Mouse (Mus musculus) myocyte (in vitro differentiated cells): ENCODE measurements at regions not wholly inside any gene's neighbourhood (a gene's known extent, or its start where the extent isn't known, plus 50 kb on each side); places are given as distances from the start of the nearest gene placed in this dataset.

Source experiments
- CEBPB ChIP-seq: IDR thresholded peaks from 2 replicates; pipeline ENCODE4 v1.6.1; 2011; ENCODE audit warnings: mild to moderate bottlenecking, moderate library complexity; ENCODE audit not compliant: poor library complexity, insufficient read depth, severe bottlenecking
- E2F4 ChIP-seq: IDR thresholded peaks from one replicate; pipeline ENCODE4 v1.6.1; 2011; ENCODE audit warnings: mild to moderate bottlenecking, control low read depth, moderate library complexity; ENCODE audit not compliant: insufficient read depth
- MAX ChIP-seq: IDR thresholded peaks from one replicate; pipeline ENCODE4 v1.6.1; 2011; ENCODE audit warnings: low read depth, mild to moderate bottlenecking, control low read depth
- POLR2A ChIP-seq: IDR thresholded peaks from one replicate; pipeline ENCODE4 v1.6.1; 2011; ENCODE audit warnings: low read depth, mild to moderate bottlenecking, control low read depth, moderate library complexity; ENCODE audit not compliant: insufficient read length

DNA sequence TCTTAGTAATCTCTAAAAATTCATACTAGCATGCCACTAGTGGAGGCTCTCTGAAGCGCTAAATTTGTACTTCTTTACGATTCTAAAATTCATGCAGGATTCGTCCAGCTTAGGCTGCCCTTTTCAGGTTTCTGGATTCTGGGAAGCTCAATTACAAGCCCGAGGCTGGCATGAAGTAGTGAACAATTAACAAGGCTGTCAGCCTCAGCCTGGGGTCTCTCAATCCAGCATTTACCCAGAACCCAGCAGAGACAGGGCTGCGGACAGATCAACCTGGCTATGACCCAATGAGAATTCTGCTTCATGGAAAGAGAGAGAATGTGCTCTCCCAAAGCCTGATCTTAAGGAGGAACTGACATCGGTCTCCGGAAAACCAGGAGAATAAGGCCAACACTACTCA lies 866.2 kb downstream of the Zfp704 start:
- no peak for TF ChIP-seq POLR2A
- no peak for TF ChIP-seq E2F4
- TF ChIP-seq CEBPB, result no peak
- no peak for TF ChIP-seq MAX
